Mouse (Mus musculus): ENCODE data around the gene H6pd. TPM values are rescaled to one million over a fixed set of nuclear protein-coding genes. Genes with fewer than 3 reads are reported as not detected.

H6pd gene
- polyA plus RNA-seq, 1 experiment from 2014 or later, result 31.6 TPM

DNA sequence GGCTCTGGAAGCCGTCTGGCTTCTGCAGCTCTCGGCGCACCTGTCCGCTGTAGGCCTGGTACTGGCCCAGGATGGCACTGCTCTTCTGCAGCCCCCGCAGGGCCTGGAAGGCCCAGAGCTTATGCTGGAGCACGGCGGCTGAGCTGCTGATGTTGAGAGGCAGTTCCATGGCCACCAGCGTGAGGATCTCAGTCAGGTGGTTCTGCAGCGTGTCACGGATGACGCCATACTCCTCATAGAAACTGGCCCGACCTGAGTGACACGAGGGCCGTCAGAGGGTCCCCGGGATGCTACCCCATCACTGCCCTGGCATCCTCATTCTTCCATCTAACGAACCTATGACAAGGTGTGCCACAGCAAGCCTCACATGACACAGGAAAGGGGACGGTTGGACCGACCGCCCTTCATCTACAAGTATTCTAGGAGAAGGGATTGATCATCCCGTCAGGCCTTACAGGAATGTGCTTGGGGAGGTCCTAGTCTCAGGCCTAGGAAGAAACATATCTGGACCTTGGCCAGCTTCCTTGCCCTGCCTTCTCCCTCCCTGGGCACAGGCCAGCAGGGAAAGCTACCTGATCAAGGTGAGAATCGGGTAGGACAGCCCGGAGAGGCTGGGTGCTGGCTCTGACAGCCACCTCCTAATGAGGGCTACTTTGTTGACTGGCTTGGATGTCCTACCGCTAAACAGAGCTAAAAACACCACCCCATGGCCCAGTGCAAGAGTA is 24.7 kb downstream of the H6pd start:
- Histone ChIP-seq H3K4me3 (ENCODE audit: low read length) (no peak overlapping the region), H3K36me3 (ENCODE audit: control insufficient read depth, insufficient read depth, low read length) (peaks cover 11% of the 10 kb centered on the region), H3K4me1 (ENCODE audit: control insufficient read depth, insufficient read depth, low read length) (peaks cover 14% of the 10 kb centered on the region), H3K27ac (ENCODE audit: low read length) (no peak overlapping the region), H3K4me2 (ENCODE audit: low read depth, low read length) (no peak overlapping the region), H3K9ac (ENCODE audit: low read depth, low read length) (no peak overlapping the region), H3K27me3 (replicated peaks; ENCODE audit: control insufficient read depth, insufficient read depth, low read length) (no peaks in the 10 kb centered on the region), H3K9me3 (ENCODE audit: control insufficient read depth, low read length) (no peaks in the 10 kb centered on the region)
- 92% methylated on average over 23 of the region's 23 CpGs for WGBS
- no peak for ATAC-seq

DNA sequence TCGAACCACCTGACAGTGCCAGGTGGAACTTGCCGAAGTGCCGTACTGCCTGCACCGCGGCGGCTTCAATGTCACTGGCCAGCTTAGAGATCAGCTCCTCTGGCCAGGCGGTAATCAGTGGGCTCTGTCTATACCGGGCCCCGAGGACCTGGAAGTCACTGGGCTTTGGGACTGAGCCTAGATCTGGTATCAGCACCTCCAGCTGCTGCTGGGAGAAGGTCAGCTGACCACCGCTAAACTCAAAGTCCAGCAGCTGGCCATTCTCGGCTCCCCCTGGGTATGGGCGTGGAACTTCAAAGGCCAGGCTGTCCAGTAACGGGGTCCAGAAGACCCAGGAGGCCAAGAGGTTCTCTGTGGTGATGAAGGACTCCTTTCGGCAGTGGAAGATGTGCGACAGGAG is 26.7 kb downstream of the H6pd start:
- Histone ChIP-seq H3K9me3 (ENCODE audit: control insufficient read depth, low read length) (no peaks in the 10 kb centered on the region), H3K4me3 (ENCODE audit: low read length) (no peak overlapping the region), H3K27ac (ENCODE audit: low read length) (no peak overlapping the region), H3K9ac (ENCODE audit: low read depth, low read length) (no peak overlapping the region), H3K36me3 (ENCODE audit: control insufficient read depth, insufficient read depth, low read length) (peaks cover 11% of the 10 kb centered on the region), H3K4me2 (ENCODE audit: low read depth, low read length) (no peak overlapping the region), H3K4me1 (ENCODE audit: control insufficient read depth, insufficient read depth, low read length) (peaks cover 16% of the 10 kb centered on the region), H3K27me3 (replicated peaks; ENCODE audit: control insufficient read depth, insufficient read depth, low read length) (no peaks in the 10 kb centered on the region)
- no peak for ATAC-seq
- 79% methylated on average over 15 of the region's 15 CpGs for WGBS

DNA sequence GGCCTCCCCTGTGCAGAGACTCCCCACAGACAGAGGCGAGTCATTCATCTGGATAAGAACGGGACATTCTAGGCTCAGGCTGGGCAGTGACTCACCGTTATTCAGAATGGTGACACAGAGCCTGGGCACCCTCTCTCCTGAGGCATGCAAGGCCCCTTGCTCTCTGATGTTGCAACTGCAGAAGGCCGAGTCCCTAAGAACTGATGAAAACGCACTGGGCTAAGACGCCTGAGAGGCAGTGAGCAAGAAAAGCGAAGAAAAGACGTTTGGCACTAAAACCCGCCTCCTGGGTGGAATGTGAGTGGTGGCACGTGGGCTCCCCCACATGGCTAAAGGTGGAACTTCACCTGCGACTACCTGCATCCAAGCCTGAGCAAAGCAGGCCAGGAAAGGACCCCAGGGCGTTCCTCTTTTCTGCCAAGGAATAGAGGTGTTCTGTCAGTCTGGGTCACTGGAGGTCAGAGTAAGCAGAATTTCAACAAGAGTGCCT is 29.0 kb downstream of the H6pd start:
- no peak overlapping the region for H3K27ac ChIP-seq (ENCODE audit: low read length)
- ATAC-seq, result peak; percentile 47
- H3K36me3 ChIP-seq (ENCODE audit: control insufficient read depth, insufficient read depth, low read length), result peaks cover 11% of the 10 kb centered on the region
- WGBS, result 6% methylated on average over 12 of the region's 12 CpGs
- 0 out of 2 replicates have a peak overlapping the region, but pooled peaks have one; percentile 19 for H3K4me2 ChIP-seq (ENCODE audit: low read depth, low read length)
- H3K9me3 ChIP-seq (ENCODE audit: control insufficient read depth, low read length), result no peaks in the 10 kb centered on the region
- no peak overlapping the region for H3K4me3 ChIP-seq (ENCODE audit: low read length)
- 0 out of 2 replicates have a peak overlapping the region, but pooled peaks have one; percentile 11 for H3K9ac ChIP-seq (ENCODE audit: low read depth, low read length)
- H3K27me3 ChIP-seq (replicated peaks; ENCODE audit: control insufficient read depth, insufficient read depth, low read length), result no peaks in the 10 kb centered on the region
- peaks cover 16% of the 10 kb centered on the region for H3K4me1 ChIP-seq (ENCODE audit: control insufficient read depth, insufficient read depth, low read length)

DNA sequence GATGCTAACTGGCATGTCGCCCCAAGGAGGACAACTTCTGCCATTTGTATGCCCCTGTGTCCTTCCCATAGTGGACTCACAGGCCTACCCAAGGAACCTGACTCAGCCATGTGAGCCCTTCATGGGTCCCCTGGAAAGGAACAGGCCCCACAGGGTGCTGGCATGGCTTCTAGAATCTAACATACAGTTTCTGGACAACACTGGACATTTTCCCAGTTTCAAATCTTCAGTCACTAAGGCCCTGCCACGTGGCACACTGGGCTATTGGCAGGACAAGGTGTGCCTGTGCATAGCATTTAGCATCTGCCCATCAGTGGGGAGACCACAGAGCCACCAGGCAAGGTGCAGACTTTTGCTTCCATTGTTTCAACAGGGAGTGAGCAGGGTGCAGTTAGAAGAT is 30.0 kb downstream of the H6pd start:
- peaks cover 16% of the 10 kb centered on the region for H3K4me1 ChIP-seq (ENCODE audit: control insufficient read depth, insufficient read depth, low read length)
- 86% methylated on average over 2 of the region's 2 CpGs for WGBS

DNA sequence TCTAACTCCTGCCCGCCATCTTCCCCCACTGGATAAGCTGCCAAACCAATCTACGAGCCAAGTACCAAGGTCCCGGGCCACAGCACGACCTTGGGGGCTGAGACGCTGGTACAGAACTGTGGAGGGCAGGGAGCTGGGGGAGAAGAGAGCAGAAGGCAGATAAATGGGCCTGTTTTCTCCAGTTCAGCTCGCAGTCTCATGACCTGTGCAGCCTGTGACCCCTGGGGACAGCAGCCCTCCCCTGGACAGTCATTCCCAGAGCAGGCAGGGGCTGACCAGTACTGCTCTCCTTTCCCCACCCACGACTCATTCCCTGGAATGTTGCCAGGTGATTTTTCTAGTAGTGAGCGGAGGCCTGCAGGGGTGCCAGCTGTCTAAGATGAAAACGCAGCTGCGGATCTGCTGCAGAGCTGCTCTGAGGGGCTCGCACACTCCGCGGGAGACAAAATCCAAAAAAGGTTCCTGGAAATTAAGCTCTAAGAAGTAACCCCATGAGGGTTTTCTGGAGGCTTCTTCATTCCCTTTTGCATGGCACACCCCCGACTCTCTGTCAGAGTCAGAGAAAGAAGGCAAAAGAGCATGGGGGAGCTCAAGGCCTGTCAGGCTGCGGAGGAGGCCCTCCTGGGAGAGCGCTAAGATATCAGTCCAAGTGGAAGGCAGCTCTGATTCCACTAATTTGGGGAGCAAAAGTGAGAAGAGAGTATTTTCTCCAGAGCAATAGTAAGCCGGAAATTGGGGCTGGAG is 30.9 kb downstream of the H6pd start:
- Histone ChIP-seq H3K4me2 (ENCODE audit: low read depth, low read length) (no peak overlapping the region), H3K4me1 (ENCODE audit: control insufficient read depth, insufficient read depth, low read length) (peaks cover 16% of the 10 kb centered on the region), H3K36me3 (ENCODE audit: control insufficient read depth, insufficient read depth, low read length) (peaks cover 11% of the 10 kb centered on the region; the same call in 1 of the 2 replicates), H3K4me3 (ENCODE audit: low read length) (no peak overlapping the region), H3K9ac (ENCODE audit: low read depth, low read length) (peak overlapping the region; percentile 31; the same call in 1 of the 2 replicates), H3K9me3 (ENCODE audit: control insufficient read depth, low read length) (no peaks in the 10 kb centered on the region), H3K27ac (ENCODE audit: low read length) (no peak overlapping the region), H3K27me3 (replicated peaks; ENCODE audit: control insufficient read depth, insufficient read depth, low read length) (no peaks in the 10 kb centered on the region)
- 52% methylated on average over 17 of the region's 17 CpGs for WGBS
- peak; percentile 47; the same call in 1 of the 2 replicates for ATAC-seq

More for the DNA sequence above, 30.0 kb downstream of the H6pd start:
- no peak overlapping the region for H3K4me3 ChIP-seq (ENCODE audit: low read length)
- H3K9me3 ChIP-seq (ENCODE audit: control insufficient read depth, low read length), result no peaks in the 10 kb centered on the region
- no peak for ATAC-seq
- no peak overlapping the region for H3K4me2 ChIP-seq (ENCODE audit: low read depth, low read length)
- no peaks in the 10 kb centered on the region for H3K27me3 ChIP-seq (replicated peaks; ENCODE audit: control insufficient read depth, insufficient read depth, low read length)
- peaks cover 11% of the 10 kb centered on the region for H3K36me3 ChIP-seq (ENCODE audit: control insufficient read depth, insufficient read depth, low read length)
- no peak overlapping the region for H3K27ac ChIP-seq (ENCODE audit: low read length)
- H3K9ac ChIP-seq (ENCODE audit: low read depth, low read length), result no peak overlapping the region

DNA sequence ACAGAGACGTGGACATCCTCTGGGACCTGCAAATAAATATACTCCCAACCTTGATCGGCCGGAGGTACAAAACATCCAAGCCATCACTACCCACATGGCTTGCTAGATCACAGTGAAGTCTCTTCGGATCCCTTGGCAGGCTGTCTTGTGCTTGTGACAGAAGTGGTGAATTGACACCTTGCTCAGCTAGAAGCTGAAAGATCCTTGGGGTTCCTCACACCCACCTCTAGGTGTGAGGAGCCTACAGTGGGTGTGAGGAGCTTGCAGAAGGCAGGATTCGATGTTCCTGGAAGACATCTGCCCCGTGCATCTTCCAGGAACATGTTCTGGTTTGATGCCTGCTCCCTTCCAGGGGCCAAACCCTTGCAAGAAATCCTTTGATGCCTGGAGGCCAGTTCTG is 31.6 kb downstream of the H6pd start:
- H3K4me3 ChIP-seq (ENCODE audit: low read length), result no peak overlapping the region
- peaks cover 11% of the 10 kb centered on the region; the same call in 1 of the 2 replicates for H3K36me3 ChIP-seq (ENCODE audit: control insufficient read depth, insufficient read depth, low read length)
- H3K9ac ChIP-seq (ENCODE audit: low read depth, low read length), result no peak overlapping the region
- H3K4me2 ChIP-seq (ENCODE audit: low read depth, low read length), result no peak overlapping the region
- peaks cover 16% of the 10 kb centered on the region for H3K4me1 ChIP-seq (ENCODE audit: control insufficient read depth, insufficient read depth, low read length)
- no peaks in the 10 kb centered on the region for H3K9me3 ChIP-seq (ENCODE audit: control insufficient read depth, low read length)
- ATAC-seq, result no peak
- 73% methylated on average over 6 of the region's 6 CpGs for WGBS
- no peaks in the 10 kb centered on the region for H3K27me3 ChIP-seq (replicated peaks; ENCODE audit: control insufficient read depth, insufficient read depth, low read length)
- H3K27ac ChIP-seq (ENCODE audit: low read length), result no peak overlapping the region

DNA sequence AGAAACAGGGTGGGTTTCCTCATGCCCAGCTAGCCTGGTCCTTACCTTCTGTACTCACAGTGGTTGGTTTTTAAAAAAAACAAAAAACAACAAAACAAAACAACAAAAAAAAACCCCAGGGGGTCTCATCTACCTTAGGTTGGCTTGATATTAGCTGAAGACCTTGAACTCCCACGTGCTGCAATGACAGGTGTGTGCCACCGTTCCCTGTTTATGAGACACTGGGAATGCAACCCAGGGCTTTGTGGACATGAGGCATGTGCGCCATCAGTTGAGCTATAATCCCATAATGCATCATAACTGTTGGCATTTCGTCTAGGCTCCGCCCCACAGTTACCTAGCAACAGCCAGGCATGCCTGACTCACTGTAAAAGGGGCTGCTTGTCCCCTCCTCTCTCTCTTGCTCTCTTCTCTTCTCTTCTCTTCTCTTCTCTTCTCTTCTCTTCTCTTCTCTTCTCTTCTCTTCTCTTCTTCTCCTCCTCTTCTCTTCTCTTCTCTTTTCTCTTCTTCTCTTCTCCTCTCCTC is 33.0 kb downstream of the H6pd start:
- Histone ChIP-seq H3K27me3 (replicated peaks; ENCODE audit: control insufficient read depth, insufficient read depth, low read length) (no peaks in the 10 kb centered on the region), H3K36me3 (ENCODE audit: control insufficient read depth, insufficient read depth, low read length) (0 out of 2 replicates have a peak, but pooled peaks cover 4% of the 10 kb centered on the region)

DNA sequence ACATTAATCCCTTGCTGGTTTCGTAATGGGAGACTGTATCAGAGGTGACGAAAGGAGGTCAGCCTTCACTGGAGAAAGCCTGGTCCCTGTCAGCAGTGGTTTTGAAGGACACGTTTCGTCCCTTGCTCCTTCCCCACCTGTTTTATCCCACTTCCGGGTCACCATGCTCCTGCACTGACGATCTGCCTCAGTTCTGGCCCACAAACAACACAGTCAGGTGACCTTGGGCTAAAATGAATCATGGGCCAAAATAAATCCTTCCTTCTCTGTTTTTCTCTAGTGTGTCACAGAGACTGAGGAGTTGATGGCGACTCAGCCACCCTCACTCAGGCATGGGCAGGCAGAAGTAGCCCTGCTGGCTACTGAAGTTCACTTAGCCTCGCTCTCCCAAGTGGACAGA is 33.5 kb downstream of the H6pd start:
- peaks cover 16% of the 10 kb centered on the region for H3K4me1 ChIP-seq (ENCODE audit: control insufficient read depth, insufficient read depth, low read length)
- H3K27me3 ChIP-seq (replicated peaks; ENCODE audit: control insufficient read depth, insufficient read depth, low read length), result no peaks in the 10 kb centered on the region
- H3K9me3 ChIP-seq (ENCODE audit: control insufficient read depth, low read length), result no peaks in the 10 kb centered on the region
- 0 out of 2 replicates have a peak, but pooled peaks cover 4% of the 10 kb centered on the region for H3K36me3 ChIP-seq (ENCODE audit: control insufficient read depth, insufficient read depth, low read length)
- H3K4me2 ChIP-seq (ENCODE audit: low read depth, low read length), result no peak overlapping the region
- H3K4me3 ChIP-seq (ENCODE audit: low read length), result no peak overlapping the region
- 75% methylated on average over 8 of the region's 8 CpGs for WGBS
- no peak overlapping the region for H3K27ac ChIP-seq (ENCODE audit: low read length)
- no peak for ATAC-seq
- no peak overlapping the region for H3K9ac ChIP-seq (ENCODE audit: low read depth, low read length)

More for the DNA sequence above, 33.0 kb downstream of the H6pd start:
- ATAC-seq, result no peak
- Histone ChIP-seq H3K4me2 (ENCODE audit: low read depth, low read length) (no peak overlapping the region), H3K4me1 (ENCODE audit: control insufficient read depth, insufficient read depth, low read length) (peaks cover 16% of the 10 kb centered on the region), H3K9me3 (ENCODE audit: control insufficient read depth, low read length) (no peaks in the 10 kb centered on the region), H3K4me3 (ENCODE audit: low read length) (no peak overlapping the region), H3K9ac (ENCODE audit: low read depth, low read length) (no peak overlapping the region), H3K27ac (ENCODE audit: low read length) (no peak overlapping the region)
- WGBS, result 67% methylated on average over 5 of the region's 5 CpGs

DNA sequence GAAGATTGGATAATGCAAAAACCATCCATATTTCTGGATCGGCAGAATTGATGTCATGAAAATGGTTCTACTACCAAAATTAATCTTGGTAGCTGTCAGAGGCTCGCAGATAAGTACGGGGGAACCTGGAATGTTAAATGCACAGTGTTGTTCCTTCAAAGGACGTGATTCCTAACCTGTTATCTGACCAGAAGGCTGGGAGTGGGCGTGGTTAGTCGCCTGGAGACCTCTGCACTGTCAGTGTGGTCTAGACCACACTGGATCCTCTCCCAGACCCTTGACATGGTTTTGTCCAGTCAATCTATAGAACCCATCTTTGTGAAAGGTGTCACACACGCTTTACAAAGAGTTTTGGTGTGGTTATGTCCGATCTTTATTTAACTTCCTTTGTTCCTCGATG is 37.4 kb downstream of the H6pd start:
- Histone ChIP-seq H3K27ac (ENCODE audit: low read length) (no peak overlapping the region), H3K4me1 (ENCODE audit: control insufficient read depth, insufficient read depth, low read length) (peaks cover under 1% of the 10 kb centered on the region), H3K9ac (ENCODE audit: low read depth, low read length) (no peak overlapping the region), H3K4me2 (ENCODE audit: low read depth, low read length) (no peak overlapping the region), H3K36me3 (ENCODE audit: control insufficient read depth, insufficient read depth, low read length) (no peaks in the 10 kb centered on the region), H3K27me3 (replicated peaks; ENCODE audit: control insufficient read depth, insufficient read depth, low read length) (no peaks in the 10 kb centered on the region), H3K4me3 (ENCODE audit: low read length) (no peak overlapping the region), H3K9me3 (ENCODE audit: control insufficient read depth, low read length) (no peaks in the 10 kb centered on the region)
- WGBS, result 54% methylated on average over 9 of the region's 9 CpGs
- ATAC-seq, result no peak

Data from intestine, embryonic 16.5 days (tissue).